Comparison of ENCODE assay signal across 37 mouse cellular contexts in genomic region chr7:26173111-26173510, GRCm38 (mm10). TPM values are rescaled to one million over a fixed set of nuclear protein-coding genes. Genes with fewer than 3 reads are reported as not detected.
"Had no signal": no experiment of that assay in that cellular context is flagged by ENCODE, and none has a peak within 500 bp of the region (broad histone marks: within the 10 kb centered on the region; RNA-seq: fewer than 3 reads in every experiment).

TSS of gene Cyp2b9 (plus strand) at chr7:26173411.

RNA-seq across cellular contexts. Expression of gene Cyp2b9, which starts in this region (rescaled TPM):
- total RNA-seq: left cerebral cortex, adult 2 months; left cerebral cortex, adult 8-10 months; left cerebral cortex, postnatal 10 days; left cerebral cortex, postnatal 14 days; left cerebral cortex, postnatal 25 days; left cerebral cortex, postnatal 36 days; left cerebral cortex, postnatal 4 days; megakaryocyte progenitor cell, adult 5-6 weeks; megakaryocyte, adult 5-6 weeks; megakaryocyte-erythroid progenitor cell, adult 5-6 weeks; midbrain, postnatal 0 days; monocyte, adult 5-6 weeks had no signal
- polyA plus RNA-seq: limb, embryonic 10.5 days; limb, embryonic 11.5 days; limb, embryonic 12.5 days; limb, embryonic 13.5 days; limb, embryonic 14.5 days; limb, embryonic 15.5 days; liver, embryonic 11.5 days; liver, embryonic 12.5 days; liver, embryonic 13.5 days; lung, adult 2 months; lung, embryonic 14.5 days; lung, embryonic 15.5 days; lung, embryonic 16.5 days; lung, postnatal 0 days; macrophage; midbrain, embryonic 10.5 days; midbrain, embryonic 11.5 days; midbrain, embryonic 12.5 days; midbrain, embryonic 13.5 days; midbrain, embryonic 14.5 days; midbrain, embryonic 15.5 days; midbrain, embryonic 16.5 days; midbrain, postnatal 0 days; myocyte; neural tube, embryonic 11.5 days; neural tube, embryonic 12.5 days had no signal
